Mouse (Mus musculus) right cerebral cortex, postnatal 4 days (tissue): ENCODE results near the gene Mtss1l.

Source experiments
- DNase-seq: peaks from one replicate; pipeline ENCODE4 v3.0.0-alpha.2; 2022

Gene Mtss1l

DNA sequence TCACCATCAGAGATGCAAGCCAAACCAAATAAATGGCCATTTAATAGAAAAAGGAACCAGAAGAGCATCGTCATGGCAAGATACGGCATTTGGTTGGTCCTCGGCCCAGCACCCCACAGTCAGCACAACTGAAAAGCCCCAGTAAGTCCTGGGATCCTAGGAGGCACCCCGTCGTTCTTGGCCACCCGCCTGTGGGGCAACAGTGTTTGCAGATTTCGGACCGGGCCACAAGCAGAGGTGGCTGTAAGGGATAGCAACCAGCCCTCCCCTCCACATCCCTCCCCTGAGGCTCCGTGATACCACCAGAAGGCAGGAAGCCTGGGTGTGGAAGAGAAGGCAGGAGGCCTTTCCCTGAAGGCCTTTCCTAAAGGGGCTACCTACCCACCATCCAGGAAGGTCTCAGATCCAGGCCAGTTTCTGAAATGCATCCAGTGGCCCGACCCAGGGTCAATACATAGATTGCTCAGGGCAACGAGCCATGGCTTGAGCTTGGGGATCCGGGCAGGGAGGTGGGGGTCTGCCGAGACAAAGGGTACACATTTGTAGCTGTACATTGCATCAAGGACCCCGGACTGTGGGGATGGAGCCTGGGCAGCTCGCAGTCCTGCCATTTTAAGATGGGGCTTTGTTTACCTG lies 20.7 kb downstream of the Mtss1l start:
- DNase-seq = no peak

DNA sequence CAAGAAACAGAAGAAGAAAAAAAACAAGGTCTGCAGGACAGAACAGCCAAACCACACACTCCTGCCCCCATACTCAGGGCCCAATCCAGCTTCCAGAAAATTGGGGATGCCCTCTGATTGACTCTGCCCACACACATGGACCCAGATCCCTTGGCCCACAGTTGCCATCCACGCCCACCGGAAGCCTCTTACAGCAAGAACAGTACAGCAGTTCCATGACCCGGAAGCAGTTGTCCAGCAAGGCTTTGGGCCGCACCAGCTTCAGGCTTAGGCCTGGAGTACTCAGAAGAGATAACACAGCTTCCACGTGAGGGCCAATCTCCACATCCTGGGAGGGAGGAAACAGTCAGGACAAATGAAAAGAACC lies 21.2 kb downstream of the Mtss1l start:
- DNase-seq = no peak

DNA sequence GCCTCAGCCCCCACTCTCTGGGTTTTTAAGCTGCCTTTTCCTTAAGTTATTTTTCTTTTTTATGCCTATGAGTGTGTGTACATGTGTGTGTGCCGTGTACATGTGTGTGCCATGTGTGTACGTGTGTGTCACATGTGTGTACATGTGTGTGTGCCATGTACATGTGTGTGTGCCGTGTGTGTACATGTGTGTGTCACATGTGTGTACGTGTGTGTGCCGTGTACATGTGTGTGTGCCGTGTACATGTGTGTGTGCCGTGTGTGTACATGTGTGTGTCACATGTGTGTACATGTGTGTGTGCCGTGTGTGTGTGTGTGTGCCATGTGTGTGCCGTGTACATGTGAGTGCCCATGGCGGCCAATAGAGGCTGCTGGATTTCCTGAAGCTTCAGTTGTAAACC lies 23.9 kb downstream of the Mtss1l start:
- DNase-seq = no peak

DNA sequence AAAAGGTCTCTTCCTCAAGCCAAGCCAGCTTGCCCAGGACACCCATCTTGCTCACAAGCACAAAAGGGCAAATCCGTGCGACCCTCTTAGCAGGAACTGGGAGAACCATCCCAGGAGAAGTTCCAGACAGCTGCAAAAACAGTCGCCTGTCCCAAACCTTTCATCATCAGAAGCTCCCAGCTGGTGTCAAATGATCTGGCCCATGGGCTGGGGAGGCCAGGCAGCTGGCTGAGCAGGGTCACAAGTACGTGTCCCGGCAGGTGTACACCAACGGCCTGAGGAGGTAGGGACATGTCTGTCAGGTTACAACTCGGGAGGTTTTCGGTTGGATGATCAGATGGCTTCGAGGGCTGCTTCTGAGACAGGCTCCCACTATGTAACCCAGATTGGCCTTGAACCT lies 25.4 kb downstream of the Mtss1l start:
- no peak for DNase-seq

DNA sequence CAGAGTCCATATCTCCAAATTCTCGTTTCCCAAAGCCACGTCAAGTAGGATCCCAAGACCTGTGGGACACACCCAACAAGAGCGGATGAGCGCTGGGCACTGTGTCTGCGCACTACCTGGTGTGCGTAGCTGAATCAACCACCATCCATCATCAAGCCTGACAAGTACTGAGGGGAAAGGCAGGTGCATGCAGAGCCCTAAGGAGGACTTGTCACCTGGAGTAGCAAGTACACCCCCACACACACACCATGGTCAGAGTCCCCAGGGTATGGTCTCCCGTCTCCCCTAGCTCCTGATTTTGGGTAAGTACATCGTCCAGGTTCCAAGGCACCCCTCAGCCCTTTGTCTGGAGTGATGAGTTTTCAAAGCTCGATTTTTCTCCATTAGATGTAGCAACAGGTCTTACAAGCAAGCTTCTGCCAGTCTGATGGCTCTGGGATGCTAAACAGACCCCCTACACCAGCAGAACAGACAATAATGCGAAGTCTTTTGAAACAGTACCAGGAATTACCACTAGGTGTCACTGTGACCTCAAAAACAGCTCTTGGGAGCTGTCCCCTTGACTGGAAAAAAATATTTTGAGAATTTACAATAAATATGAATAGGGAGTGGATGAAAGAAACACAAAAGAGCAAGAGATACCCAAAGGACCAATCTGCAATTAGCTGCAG lies 28.4 kb downstream of the Mtss1l start:
- no peak for DNase-seq

DNA sequence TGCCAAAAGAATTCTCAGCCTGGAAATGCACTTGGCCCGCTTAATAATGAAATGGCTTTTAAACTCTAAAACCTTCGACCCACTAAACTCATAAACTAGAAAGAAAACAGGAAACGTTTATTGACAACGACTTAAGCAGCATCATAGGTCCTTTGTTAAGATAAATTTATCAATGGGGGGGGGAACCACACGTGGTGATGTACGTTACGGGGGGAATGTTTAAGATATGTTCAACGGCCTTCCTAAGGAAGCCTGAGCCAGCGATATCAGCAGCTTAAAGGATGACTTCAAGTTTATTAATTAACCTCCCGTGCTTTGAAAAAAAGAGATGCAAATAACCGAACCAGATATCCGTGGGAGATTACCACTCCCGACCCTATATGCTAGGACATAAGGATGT lies 29.0 kb downstream of the Mtss1l start:
- no peak for DNase-seq

DNA sequence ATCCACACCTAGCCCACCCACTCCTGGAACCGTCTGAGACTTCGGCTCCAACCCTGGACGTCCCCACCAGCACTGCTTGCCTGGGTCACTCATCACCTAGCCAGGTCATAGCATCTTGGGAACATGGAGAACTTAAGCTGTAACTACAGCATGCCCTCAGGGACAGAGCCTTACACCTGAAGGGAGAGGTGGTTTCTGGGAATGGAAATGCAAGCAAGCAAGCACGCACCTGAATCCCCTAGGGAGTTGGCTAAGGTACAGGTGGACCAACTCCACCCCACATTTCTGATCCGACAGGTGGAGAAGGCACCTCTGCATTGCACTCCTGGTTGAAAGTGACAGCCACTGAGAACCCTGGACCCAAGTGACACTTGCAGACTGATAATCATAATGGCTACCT lies 30.2 kb downstream of the Mtss1l start:
- no peak for DNase-seq

DNA sequence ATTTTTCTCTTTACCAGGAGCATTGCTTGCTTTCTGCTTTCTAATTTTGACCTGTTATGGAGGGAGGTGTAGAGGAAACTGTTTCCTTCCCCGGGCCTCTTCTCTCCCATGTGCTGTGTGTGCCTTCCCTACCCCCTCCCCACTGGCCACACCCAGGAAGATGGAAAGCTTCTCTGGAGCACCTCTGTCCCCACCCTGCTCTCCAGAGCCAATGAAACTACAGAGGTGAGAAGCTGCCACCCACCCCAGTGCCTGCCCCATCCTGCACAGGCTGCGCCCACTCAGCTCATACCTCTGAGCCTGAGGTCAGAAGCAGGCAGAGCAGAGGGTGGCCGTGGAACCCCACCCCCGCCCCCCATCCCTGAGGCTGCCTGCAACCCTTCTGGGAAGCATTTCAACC lies 33.4 kb downstream of the Mtss1l start:
- no peak for DNase-seq

DNA sequence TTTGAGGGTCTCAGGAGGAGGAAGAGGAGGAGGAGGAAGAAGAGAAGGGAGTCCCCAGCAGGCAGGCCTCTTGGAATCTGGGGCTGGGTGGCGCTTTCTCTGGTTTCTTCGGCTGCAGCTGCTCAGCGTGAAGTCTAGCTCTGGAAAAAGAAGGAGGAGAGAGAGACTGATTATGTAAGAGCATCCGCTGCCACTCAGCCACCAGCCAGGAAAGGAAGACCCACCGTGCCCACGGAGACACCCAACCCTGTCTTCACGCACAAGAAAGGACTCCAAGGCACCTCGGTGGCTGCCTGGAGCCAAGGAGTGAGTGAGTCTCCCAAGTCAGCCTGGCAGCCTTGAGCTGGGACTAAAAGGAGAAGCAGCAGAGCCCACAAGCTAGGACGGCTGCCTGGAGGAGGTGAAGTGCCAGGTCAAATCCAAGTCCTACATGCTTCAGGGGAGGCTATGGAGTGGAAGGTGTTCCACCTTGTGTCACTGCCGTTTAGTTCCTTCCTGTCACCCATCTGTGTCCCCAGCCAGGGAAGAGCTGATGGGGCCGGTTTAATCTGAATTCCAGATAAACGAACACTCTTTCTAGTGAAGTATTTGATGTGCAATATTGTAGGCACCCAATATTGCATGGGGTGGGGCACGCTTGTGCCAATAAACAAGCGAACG lies 34.4 kb downstream of the Mtss1l start:
- no peak for DNase-seq

DNA sequence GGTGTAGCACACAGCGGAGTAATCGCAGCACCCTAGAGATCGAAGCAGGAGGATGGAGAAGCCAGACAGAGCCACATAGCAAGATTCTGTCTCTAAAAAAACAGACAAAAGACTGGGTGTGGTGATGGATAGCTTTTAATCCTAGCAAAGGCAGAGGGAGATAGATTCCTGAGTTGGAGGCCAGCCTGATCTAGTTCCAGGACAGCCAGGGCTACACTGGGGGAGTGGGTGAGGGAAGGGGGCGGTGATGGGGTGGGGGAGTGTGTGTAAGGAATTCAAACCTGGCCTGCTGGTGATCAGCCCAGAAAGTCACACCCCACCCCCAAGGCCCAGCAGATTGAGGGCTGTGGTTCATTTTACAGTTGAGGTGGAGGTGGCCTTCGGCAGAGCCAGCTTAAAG lies 34.9 kb downstream of the Mtss1l start:
- no peak for DNase-seq

DNA sequence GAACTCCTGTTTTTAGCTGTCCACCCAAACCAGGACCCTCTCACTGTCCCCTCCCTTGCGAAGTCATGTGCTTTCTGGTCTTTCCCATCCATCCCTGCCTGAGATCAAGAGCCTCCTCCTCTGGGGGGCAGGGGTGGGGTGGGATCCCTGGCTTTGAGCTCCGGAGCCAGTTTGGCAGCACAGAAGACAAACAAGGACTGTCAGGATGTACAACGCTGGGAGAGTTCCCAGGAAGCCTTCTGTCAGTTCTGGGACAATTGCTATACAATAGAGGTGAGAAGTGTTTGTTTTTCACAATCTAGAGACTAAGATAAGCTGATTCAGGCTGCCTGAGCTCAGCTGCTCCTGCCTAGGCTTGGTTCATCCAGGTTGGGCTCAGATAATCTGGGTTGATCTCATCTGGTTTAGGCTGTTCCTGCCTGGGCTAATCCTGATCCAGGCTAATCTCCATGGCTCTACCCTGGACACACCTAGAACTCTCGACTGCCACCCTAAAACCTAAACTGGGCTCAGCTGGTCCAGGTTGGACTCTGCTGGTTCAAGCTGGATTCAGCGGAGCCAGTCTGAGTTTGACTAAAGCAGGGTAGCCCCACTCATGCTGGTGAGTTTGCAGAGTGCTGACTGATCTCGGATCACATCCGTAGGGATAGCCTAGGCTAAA lies 39.1 kb downstream of the Mtss1l start:
- no peak for DNase-seq

DNA sequence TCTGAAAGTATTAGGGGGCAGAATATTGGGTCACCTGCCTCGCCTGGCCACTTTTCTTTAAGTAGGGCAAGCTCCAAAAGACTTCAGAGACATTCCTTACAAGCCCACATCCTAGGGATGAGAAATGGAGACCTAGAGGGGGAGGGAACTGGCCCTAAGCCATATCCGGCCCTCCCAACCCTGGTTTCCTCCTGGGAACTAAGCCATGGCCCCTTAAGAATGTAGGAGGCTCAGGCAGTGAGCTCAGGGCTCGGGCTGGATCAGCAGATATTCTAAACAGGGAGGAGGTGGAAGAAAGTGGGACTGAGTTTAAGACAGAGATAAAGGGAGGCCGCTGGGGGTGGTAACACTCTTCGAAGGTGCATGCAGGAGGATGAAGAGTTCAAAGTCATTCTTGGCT lies 39.9 kb downstream of the Mtss1l start:
- no peak for DNase-seq

DNA sequence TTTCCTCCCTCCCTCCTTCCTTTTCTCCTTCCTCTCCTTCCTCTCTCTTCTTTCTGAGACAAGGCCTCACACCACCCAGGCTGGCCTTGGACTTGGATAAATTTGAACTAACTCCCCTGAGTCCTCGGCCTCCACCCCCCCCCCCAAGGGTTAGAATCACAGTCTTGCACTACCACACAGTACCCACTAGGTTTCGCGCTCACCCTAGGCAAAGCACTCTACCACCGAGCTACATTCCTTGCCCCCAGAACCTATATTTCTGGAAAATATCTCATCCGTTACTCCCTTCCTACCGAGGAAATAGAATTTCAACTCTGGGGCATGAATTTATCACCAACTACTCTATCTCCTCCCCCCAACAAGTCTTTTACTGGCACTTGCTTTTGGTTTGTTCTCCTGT lies 40.7 kb downstream of the Mtss1l start:
- no peak for DNase-seq

DNA sequence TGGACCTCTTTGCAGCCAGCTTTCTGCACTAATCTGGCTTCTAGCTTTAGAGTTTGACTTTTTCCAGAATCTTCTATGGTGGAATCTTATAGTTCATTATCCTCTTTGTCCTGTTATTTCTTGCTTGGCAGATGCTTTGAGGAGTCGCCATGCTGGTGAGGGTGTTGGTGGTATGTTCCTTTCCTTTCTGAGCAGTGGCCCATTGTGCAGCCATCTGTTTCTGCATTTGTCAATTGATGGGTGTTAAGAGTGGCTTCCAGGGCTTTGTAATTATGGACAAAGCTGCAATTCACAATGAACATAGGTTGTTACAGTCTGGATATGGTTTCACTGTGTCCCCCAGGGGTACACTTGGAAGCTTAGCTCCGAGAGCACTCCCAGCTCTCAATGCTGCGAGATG lies 43.4 kb downstream of the Mtss1l start:
- DNase-seq = no peak

DNA sequence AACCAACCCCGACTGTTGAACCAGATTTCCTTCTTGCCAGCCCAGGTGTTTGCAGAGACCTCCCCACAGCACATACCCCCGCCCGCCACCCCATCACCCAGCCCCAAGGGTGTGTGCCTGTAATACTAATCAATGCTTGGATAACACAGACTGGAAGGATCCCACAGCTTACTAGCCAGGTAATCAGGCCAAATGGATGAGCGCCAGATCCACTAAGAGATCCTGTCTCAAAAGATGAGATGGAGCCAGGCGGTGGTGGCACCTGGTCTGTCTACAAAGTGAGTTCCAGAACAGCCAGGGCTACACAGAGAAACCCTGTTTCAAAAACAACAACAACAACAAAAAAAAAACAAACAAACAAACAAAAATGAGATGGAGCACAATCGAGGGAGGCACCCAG lies 46.0 kb downstream of the Mtss1l start:
- DNase-seq = no peak

DNA sequence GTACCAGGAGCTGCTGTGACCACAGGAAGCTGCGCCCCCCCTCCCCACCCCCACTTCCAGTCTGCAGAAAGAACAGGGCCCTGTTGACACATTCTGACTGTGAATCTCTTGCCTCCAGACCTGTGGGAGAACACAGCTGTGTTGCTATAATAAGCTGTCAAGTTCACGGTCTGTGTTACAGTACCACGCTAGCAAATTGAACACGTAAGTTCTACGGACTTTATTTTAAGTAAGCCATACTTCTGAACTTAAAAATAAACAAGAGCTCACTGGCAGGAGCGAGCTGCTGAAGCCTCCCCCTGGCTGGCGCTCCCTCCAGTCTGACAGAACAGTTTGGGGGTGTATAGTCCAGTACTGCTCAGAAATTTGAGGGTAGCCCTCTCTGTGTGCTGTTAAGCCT lies 51.2 kb downstream of the Mtss1l start:
- DNase-seq = no peak

DNA sequence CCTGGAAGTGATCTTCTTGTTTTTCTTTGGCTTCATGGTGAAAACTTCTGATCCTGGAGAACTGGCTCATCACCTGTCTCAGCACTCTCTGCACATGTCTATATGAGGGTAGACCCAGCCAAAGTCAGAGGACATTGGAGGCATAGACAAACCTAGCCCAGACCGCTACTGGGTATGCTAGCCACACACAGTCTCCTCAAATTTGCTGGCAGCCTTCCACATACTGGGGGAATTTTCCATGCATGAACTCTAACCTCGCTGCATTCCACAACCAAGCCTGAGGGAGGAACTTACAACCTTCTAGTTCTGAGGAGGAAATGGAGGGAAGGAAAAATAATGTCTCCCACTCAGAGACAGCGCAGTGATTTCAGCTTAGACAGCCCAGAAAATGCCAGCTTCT lies 52.8 kb downstream of the Mtss1l start:
- no peak for DNase-seq

DNA sequence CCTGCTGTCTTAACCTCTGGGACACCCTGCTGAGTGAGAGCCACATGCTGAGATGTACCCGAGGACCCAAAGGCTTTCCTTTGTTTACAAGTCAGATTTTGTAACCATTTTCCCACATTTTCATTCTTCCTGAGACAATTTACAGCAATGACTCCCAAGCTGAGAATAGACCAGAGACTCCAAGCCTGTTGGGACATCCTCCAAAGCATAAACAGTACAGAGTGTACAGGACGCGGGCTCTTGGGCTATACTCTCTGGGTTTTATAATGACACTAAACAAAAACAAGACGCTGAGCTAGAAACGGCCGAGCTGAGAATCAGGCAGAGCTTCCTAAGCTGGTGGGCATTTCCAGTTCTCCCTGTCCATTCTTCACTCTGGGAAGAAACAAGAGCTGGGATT lies 53.4 kb downstream of the Mtss1l start:
- DNase-seq = no peak

DNA sequence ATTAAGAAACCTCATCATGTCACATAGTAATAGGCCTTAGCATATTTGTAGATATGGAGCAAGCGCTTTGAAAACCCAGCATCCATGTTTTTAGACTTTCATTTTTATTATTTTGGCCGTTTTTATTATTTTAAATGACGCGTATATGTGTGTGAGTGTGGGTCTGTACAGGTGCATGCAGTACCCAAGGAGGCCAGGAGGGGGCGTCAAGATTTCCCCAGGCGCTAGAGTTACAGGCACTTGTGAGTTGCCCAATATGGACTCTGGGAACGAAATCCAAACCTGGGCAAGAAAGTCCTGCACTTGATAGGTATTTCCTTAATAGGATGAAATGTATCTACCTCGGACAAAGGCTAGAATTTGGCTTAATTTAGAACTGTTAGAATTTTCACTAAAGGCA lies 54.0 kb downstream of the Mtss1l start:
- no peak for DNase-seq

DNA sequence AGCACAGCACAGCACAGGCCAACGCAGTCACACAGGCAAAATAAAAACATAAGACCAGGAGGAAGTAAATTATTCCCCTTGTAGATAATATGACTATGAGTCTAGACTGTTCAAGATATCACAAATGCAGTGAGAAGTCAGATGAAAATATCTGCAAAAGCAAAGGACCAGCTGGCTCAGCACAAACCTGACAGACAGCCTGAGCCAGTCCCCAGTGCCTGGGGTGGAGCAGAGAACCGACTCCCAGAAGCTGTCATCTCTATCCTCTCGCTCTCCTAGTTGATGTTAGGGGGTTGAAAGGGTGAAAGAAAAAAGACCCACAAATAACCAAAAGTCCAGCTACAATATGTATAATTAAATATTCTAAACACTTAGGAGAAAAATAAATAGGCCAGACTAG lies 54.4 kb downstream of the Mtss1l start:
- DNase-seq = no peak

DNA sequence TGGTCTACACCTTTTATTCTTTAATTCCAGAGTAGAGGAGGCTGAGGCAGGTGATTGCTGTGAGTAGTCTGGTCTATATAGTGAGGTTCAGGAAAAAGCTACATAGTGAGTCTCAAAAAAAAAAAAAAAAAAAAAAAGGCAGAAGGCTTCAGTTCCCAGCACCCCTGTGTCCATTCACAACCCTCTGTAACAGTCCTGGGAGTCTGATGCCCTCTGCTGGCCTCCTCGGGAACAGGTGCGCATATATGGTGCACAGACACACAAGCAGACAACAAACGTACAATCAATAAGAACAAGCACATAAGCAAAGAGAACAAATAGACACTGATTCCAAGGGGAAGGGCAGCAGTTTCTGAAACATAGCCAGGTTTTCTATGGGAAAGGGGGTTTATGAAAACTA lies 55.1 kb downstream of the Mtss1l start:
- DNase-seq = no peak

DNA sequence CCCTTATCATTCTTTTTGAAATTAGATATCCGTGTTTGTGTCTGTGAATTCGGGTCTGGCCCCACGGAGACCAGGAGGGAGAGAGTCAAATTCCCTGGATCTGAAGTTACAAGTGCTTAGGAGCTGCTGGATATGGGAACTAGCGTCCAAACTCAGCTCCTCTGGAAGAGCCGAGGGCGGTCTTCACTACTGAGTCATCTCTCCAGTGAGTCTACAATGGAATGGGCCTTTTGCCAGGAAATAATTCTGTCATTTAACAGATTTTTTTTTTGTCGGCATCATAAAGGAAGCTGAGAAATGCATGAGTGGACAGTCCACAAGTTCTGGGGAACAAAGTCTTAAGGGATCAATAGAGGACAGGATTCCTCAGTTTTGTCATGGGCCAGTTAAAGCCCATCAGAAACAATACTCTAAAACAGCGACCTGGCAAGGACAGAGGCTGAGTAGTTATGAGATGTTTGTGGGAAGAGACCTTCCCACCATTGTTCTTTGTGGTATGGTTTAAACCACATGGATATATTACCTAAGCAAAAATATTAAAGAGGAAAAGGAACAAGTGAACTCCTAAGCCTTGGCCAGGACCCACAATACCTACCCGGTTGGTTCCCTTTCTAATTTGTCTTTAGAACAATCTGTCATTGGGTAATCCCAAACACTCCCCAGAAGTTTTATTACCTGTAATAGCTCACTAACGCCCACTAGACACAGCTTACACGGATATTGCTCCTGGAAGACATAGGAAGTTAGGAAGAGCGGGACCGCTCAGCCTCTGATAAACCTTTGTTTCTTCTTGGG lies 58.8 kb downstream of the Mtss1l start:
- no peak for DNase-seq

DNA sequence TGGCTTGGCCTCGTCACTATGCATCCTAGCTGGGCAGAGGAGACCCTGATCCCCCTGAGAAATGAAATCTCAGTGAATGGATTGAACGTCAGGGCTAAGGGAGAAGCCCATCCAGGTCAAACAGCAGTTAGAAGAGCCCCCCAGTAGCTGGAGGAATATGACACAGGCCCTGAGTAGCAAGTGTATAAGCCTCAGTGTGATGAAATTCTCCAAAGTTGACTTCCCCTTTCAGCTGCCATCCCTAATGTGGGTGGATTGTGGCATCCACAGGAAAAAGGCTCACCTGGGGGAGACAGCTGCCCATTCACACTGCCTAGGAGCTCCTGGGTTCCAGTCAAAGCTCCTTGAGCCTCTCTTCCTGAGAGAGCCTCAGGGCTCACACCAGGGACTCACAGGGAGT lies 64.1 kb downstream of the Mtss1l start:
- no peak for DNase-seq
